Mouse (Mus musculus) MEL (cell line): Measurements from ENCODE around the gene Dpp9. TPM values are rescaled to one million over a fixed set of nuclear protein-coding genes. Genes with fewer than 3 reads are reported as not detected.
A peak's percentile ranks its signal among the peaks of the same experiment; 100 is the strongest.

Experiments used
- DNase-seq: peaks from one replicate; pipeline ENCODE4 v3.0.0; 2011; ENCODE audit warnings: low read depth, low spot score
- H3K27ac ChIP-seq: 2 replicates; pipeline ENCODE4 v1.5.1; 2012; ENCODE audit warnings: low read depth, mild to moderate bottlenecking, control low read depth, low read length, moderate library complexity; ENCODE audit not compliant: control insufficient read depth
- H3K27me3 ChIP-seq, 2 experiments: fragments of 150-350 bp in 1 of 2; sonication (generic) in 1 of 2; 2 replicates each; pipeline ENCODE4 v1.6.1; 2012; ENCODE audit warnings: low read length in 2 of 2, mild to moderate bottlenecking in 2 of 2, improper control_type of control experiment in 1 of 2, moderate library complexity in 1 of 2; ENCODE audit not compliant: insufficient read depth in 2 of 2, control insufficient read depth in 1 of 2
- H3K36me3 ChIP-seq, 2 experiments: 2 replicates each; pipeline ENCODE4 v1.6.1; 2012 to 2014; ENCODE audit warnings: low read length in 2 of 2, improper control_type of control experiment in 1 of 2, inconsistent platforms in 1 of 2, mild to moderate bottlenecking in 1 of 2; ENCODE audit not compliant: insufficient read depth in 2 of 2, control insufficient read depth in 1 of 2
- H3K4me1 ChIP-seq, 2 experiments: fragments of 150-350 bp in 1 of 2; sonication (generic) in 1 of 2; 2 replicates each; pipeline ENCODE4 v1.6.1; 2012; ENCODE audit warnings: low read length in 2 of 2, improper control_type of control experiment in 1 of 2, mild to moderate bottlenecking in 1 of 2; ENCODE audit not compliant: insufficient read depth in 2 of 2, control insufficient read depth in 1 of 2
- H3K4me3 ChIP-seq, 2 experiments: fragments of 150-350 bp in 1 of 2; sonication (generic) in 1 of 2; 2 replicates each; pipeline ENCODE4 v1.5.1; 2012; ENCODE audit warnings: low read depth in 2 of 2, low read length in 2 of 2, mild to moderate bottlenecking in 2 of 2, moderate library complexity in 2 of 2, control low read depth in 1 of 2, improper control_type of control experiment in 1 of 2; ENCODE audit not compliant: control insufficient read depth in 1 of 2, insufficient read depth in 1 of 2
- H3K79me2 ChIP-seq: 2 replicates; pipeline ENCODE4 v1.6.1; 2012; ENCODE audit warnings: mild to moderate bottlenecking, low read length, moderate library complexity; ENCODE audit not compliant: control insufficient read depth, poor library complexity, insufficient read depth
- H3K9ac ChIP-seq: 2 replicates; pipeline ENCODE4 v1.6.1; 2012; ENCODE audit warnings: low read depth, mild to moderate bottlenecking, control low read depth, low read length, moderate library complexity; ENCODE audit not compliant: control insufficient read depth, poor library complexity, severe bottlenecking
- H3K9me3 ChIP-seq: fragments of 150-350 bp; sonication (generic); replicated peaks from 2 replicates; pipeline ENCODE4 v1.6.1; 2012; ENCODE audit warnings: mild to moderate bottlenecking, low read length, improper control_type of control experiment, moderate library complexity; ENCODE audit not compliant: insufficient read depth
- BHLHE40 ChIP-seq: IDR thresholded peaks from 2 replicates; pipeline ENCODE4 v1.6.1; 2012; ENCODE audit warnings: low read depth, mild to moderate bottlenecking, inconsistent platforms, low read length, improper control_type of control experiment, borderline replicate concordance
- CHD2 ChIP-seq: IDR thresholded peaks from 2 replicates; pipeline ENCODE4 v1.6.1; 2011; ENCODE audit warnings: low read length, improper control_type of control experiment
- CTCF ChIP-seq, 3 experiments: IDR thresholded peaks in 2 of 3; conservative IDR thresholded peaks in 1 of 3; 2 replicates each; pipeline ENCODE4 v1.5.1; 2011 to 2012; ENCODE audit warnings: low read length in 3 of 3, low read depth in 2 of 3, mild to moderate bottlenecking in 2 of 3, improper control_type of control experiment in 1 of 3, inconsistent platforms in 1 of 3, mixed read lengths in 1 of 3, moderate library complexity in 1 of 3; ENCODE audit not compliant: control insufficient read depth in 1 of 3, insufficient read depth in 1 of 3, poor library complexity in 1 of 3, severe bottlenecking in 1 of 3
- E2F4 ChIP-seq: IDR thresholded peaks from 2 replicates; pipeline ENCODE4 v1.6.1; 2011; ENCODE audit warnings: low read depth, low read length, improper control_type of control experiment, borderline replicate concordance
- EP300 ChIP-seq, 2 experiments: IDR thresholded peaks; 2 replicates each; pipeline ENCODE4 v1.6.1; 2011; ENCODE audit warnings: improper control_type of control experiment in 2 of 2, low read length in 2 of 2, low read depth in 1 of 2, mild to moderate bottlenecking in 1 of 2
- ETS1 ChIP-seq: IDR thresholded peaks from 2 replicates; pipeline ENCODE4 v1.6.1; 2012; ENCODE audit warnings: low read depth, mild to moderate bottlenecking, inconsistent platforms, low read length, improper control_type of control experiment, moderate library complexity
- GATA1 ChIP-seq: IDR thresholded peaks from 2 replicates; pipeline ENCODE4 v1.6.1; 2011; ENCODE audit warnings: low read depth, low read length, improper control_type of control experiment
- HCFC1 ChIP-seq: IDR thresholded peaks from 2 replicates; pipeline ENCODE4 v1.6.1; 2012; ENCODE audit warnings: low read depth, mild to moderate bottlenecking, inconsistent platforms, low read length, improper control_type of control experiment, moderate library complexity
- JUND ChIP-seq: IDR thresholded peaks from 2 replicates; pipeline ENCODE4 v1.6.1; 2011; ENCODE audit warnings: low read depth, mild to moderate bottlenecking, improper control_type of control experiment, low read length
- KAT2A ChIP-seq: conservative IDR thresholded peaks from 2 replicates; pipeline ENCODE4 v1.6.1; 2012; ENCODE audit warnings: low read depth, low read length, improper control_type of control experiment, inconsistent platforms
- MAX ChIP-seq: IDR thresholded peaks from 2 replicates; pipeline ENCODE4 v1.6.1; 2011; ENCODE audit warnings: low read length, improper control_type of control experiment
- MEF2A ChIP-seq: IDR thresholded peaks from 2 replicates; pipeline ENCODE4 v1.6.1; 2014; ENCODE audit warnings: low read depth, mild to moderate bottlenecking, inconsistent platforms, low read length, improper control_type of control experiment; ENCODE audit not compliant: poor library complexity, insufficient replicate concordance, severe bottlenecking; ENCODE audit errors: extremely low read depth
- MXI1 ChIP-seq: IDR thresholded peaks from 2 replicates; pipeline ENCODE4 v1.6.1; 2011; ENCODE audit warnings: mild to moderate bottlenecking, low read depth, low read length, improper control_type of control experiment
- MYC ChIP-seq: IDR thresholded peaks from 2 replicates; pipeline ENCODE4 v1.6.1; 2011; ENCODE audit warnings: low read depth, mild to moderate bottlenecking, low read length, improper control_type of control experiment, moderate library complexity
- NELFE ChIP-seq: IDR thresholded peaks from 2 replicates; pipeline ENCODE4 v1.6.1; 2011; ENCODE audit warnings: low read depth, low read length, improper control_type of control experiment
- NRF1 ChIP-seq: IDR thresholded peaks from 2 replicates; pipeline ENCODE4 v1.6.1; 2014; ENCODE audit warnings: low read depth, mild to moderate bottlenecking, inconsistent platforms, low read length, improper control_type of control experiment, moderate library complexity; ENCODE audit not compliant: poor library complexity, insufficient read depth, severe bottlenecking
- POLR2AphosphoS5 ChIP-seq: IDR thresholded peaks from 2 replicates; pipeline ENCODE4 v1.6.1; 2012; ENCODE audit warnings: low read depth, borderline replicate concordance, mild to moderate bottlenecking, inconsistent platforms, low read length, moderate library complexity, mixed read lengths
- RAD21 ChIP-seq: IDR thresholded peaks from 2 replicates; pipeline ENCODE4 v1.6.1; 2011; ENCODE audit warnings: mild to moderate bottlenecking, low read depth, low read length, improper control_type of control experiment
- SIN3A ChIP-seq: IDR thresholded peaks from 2 replicates; pipeline ENCODE4 v1.6.1; 2012; ENCODE audit warnings: low read length, improper control_type of control experiment, inconsistent platforms
- SMC3 ChIP-seq: IDR thresholded peaks from 2 replicates; pipeline ENCODE4 v1.6.1; 2011; ENCODE audit warnings: low read depth, low read length, improper control_type of control experiment
- TAL1 ChIP-seq: IDR thresholded peaks from 2 replicates; pipeline ENCODE4 v1.6.1; 2012; ENCODE audit warnings: mild to moderate bottlenecking, inconsistent platforms, low read length, moderate library complexity, mixed read lengths
- TBP ChIP-seq: IDR thresholded peaks from 2 replicates; pipeline ENCODE4 v1.8.0; 2011; ENCODE audit warnings: low read depth, low read length, improper control_type of control experiment
- TCF12 ChIP-seq: IDR thresholded peaks from 2 replicates; pipeline ENCODE4 v1.6.1; 2014; ENCODE audit warnings: low read depth, mild to moderate bottlenecking, inconsistent platforms, low read length, improper control_type of control experiment, moderate library complexity
- USF1 ChIP-seq: IDR thresholded peaks from 2 replicates; pipeline ENCODE4 v1.6.1; 2014; ENCODE audit warnings: low read depth, mild to moderate bottlenecking, inconsistent platforms, low read length, improper control_type of control experiment, moderate library complexity
- ZKSCAN1 ChIP-seq: IDR thresholded peaks from 2 replicates; pipeline ENCODE4 v1.6.1; 2012; ENCODE audit warnings: low read depth, mild to moderate bottlenecking, inconsistent platforms, low read length, improper control_type of control experiment, moderate library complexity
- polyA plus RNA-seq, 2 experiments: library from polyadenylated mRNA; stranded (reverse) in 1 of 2; unstranded in 1 of 2; fragments of >175 nt in 1 of 2; fragments of >200 nt in 1 of 2; gene quantifications; 2 replicates each; pipeline versions ENCODE4 v1.2.1 to v1.2.4; 2012; ENCODE audit warnings: low replicate concordance in 2 of 2, low read depth in 1 of 2; ENCODE audit not compliant: insufficient read length in 2 of 2, insufficient read depth in 1 of 2, missing spikeins in 1 of 2
- total RNA-seq: library from RNA; depleted of rRNA; stranded (reverse); fragments of 300-350 nt; gene quantifications from 2 replicates; pipeline ENCODE4 v1.2.3, GENCODE M21; 2012

Dpp9 gene
- total and polyA plus RNA-seq, 3 experiments = 36.3 to 67.2 TPM; not detected in 1

GRCm38 (mm10) chr17:56241541-56242401 lies 23.1 kb upstream of the Dpp9 start:
- Histone ChIP-seq H3K36me3 (no peaks in the 10 kb centered on the region), H3K4me3 (no peak overlapping the region), H3K27me3 (peaks cover 0 to 17% of the 10 kb centered on the region in 2 experiments), H3K9ac (no peak overlapping the region), H3K79me2 (no peaks in the 10 kb centered on the region), H3K27ac (no peak overlapping the region), H3K4me1 (no peaks in the 10 kb centered on the region), H3K9me3 (no peaks in the 10 kb centered on the region)
- DNase-seq = peak; percentile 89
- peak in 1 of 3 experiments; percentile 13; a peak in 1 of 6 replicates for TF ChIP-seq CTCF (IDR thresholded peaks at IDR 0.05 in 2 of 3, conservative IDR thresholded peaks at IDR 0.05 in 1 of 3; ENCODE audit: control insufficient read depth in 1 of 3, insufficient read depth in 1 of 3, low read depth in 2 of 3, low read length in 3 of 3, poor library complexity in 1 of 3, severe bottlenecking in 1 of 3)
- no peak for TF ChIP-seq SMC3
- TF ChIP-seq MEF2A = no peak
- TF ChIP-seq ZKSCAN1 = no peak
- TF ChIP-seq JUND = no peak
- TF ChIP-seq CHD2 = no peak
- TF ChIP-seq MYC = no peak
- no peak for TF ChIP-seq TBP
- no peak for TF ChIP-seq BHLHE40
- TF ChIP-seq EP300 (IDR thresholded peaks at IDR 0.05; ENCODE audit: low read depth in 1 of 2, low read length in 2 of 2) = no peak
- no peak for TF ChIP-seq POLR2AphosphoS5
- TF ChIP-seq MAX = no peak
- no peak for TF ChIP-seq NRF1
- TF ChIP-seq TAL1 = no peak
- TF ChIP-seq ETS1 = no peak
- TF ChIP-seq KAT2A = no peak
- TF ChIP-seq E2F4 = no peak
- no peak for TF ChIP-seq RAD21
- TF ChIP-seq TCF12 = no peak
- TF ChIP-seq HCFC1 = no peak
- TF ChIP-seq GATA1 = no peak
- TF ChIP-seq MXI1 = peak; percentile 99
- TF ChIP-seq NELFE = no peak
- peak; percentile 100 for TF ChIP-seq SIN3A
- no peak for TF ChIP-seq USF1
